In genomic region chr2:180678609-180679140, GRCm38 (mm10) we compare ENCODE assay signal across 8 mouse cellular contexts. TPM values are rescaled to one million over a fixed set of nuclear protein-coding genes. Genes with fewer than 3 reads are reported as not detected.
DNase-seq lines count a peak whose midpoint lies in the region; ATAC-seq and TF ChIP-seq lines count a peak whose summit lies in the region.

No protein-coding gene starts in this region.

- peak; percentile 42 to 85 (median 78) for TF ChIP-seq CTCF in MEL (IDR thresholded peaks at IDR 0.05 in 2 of 3, conservative IDR thresholded peaks at IDR 0.05 in 1 of 3; ENCODE audit: control insufficient read depth in 1 of 3, insufficient read depth in 1 of 3, low read depth in 2 of 3, low read length in 3 of 3, poor library complexity in 1 of 3, severe bottlenecking in 1 of 3)
- TF ChIP-seq CTCF in lung, embryonic 14.5 days (IDR thresholded peaks at IDR 0.05; ENCODE audit: low read depth), result peak; percentile 79

- peaks cover 0 to 13% of the 10 kb centered on the region in 2 experiments; a peak in 3 of 4 replicates for H3K36me3 ChIP-seq in MEL (ENCODE audit: control insufficient read depth in 1 of 2, insufficient read depth in 2 of 2, low read length in 2 of 2)
- H3K36me3 ChIP-seq in forebrain, embryonic 13.5 days (ENCODE audit: poor library complexity, severe bottlenecking), result peaks cover 57% of the 10 kb centered on the region
- peaks cover 72% of the 10 kb centered on the region for H3K36me3 ChIP-seq in hindbrain, embryonic 10.5 days
- peaks cover 57% of the 10 kb centered on the region for H3K36me3 ChIP-seq in lung, embryonic 14.5 days (ENCODE audit: insufficient read depth)

- peak; percentile 66 for ATAC-seq in forebrain, embryonic 13.5 days
- peak; percentile 72 for ATAC-seq in lung, embryonic 14.5 days (ENCODE audit: insufficient read depth)

- H3K9ac ChIP-seq in MEL (ENCODE audit: control insufficient read depth, low read depth, low read length, poor library complexity, severe bottlenecking), result no peak overlapping the region
- H3K9ac ChIP-seq in forebrain, embryonic 13.5 days, result no peak overlapping the region
- H3K9ac ChIP-seq in lung, embryonic 14.5 days, result no peak overlapping the region

- H3K4me1 ChIP-seq in MEL (ENCODE audit: control insufficient read depth in 1 of 2, insufficient read depth in 2 of 2, low read length in 2 of 2), result no peaks in the 10 kb centered on the region
- no peaks in the 10 kb centered on the region for H3K4me1 ChIP-seq in forebrain, embryonic 13.5 days
- no peaks in the 10 kb centered on the region for H3K4me1 ChIP-seq in hindbrain, embryonic 10.5 days (replicated peaks)
- H3K4me1 ChIP-seq in lung, embryonic 14.5 days (ENCODE audit: insufficient read depth), result no peaks in the 10 kb centered on the region

- H3K4me2 ChIP-seq in forebrain, embryonic 13.5 days, result no peak overlapping the region
- no peak overlapping the region for H3K4me2 ChIP-seq in lung, embryonic 14.5 days

- 28% methylated on average over 4 of the region's 4 CpGs for WGBS in forebrain, embryonic 13.5 days
- WGBS in hindbrain, embryonic 10.5 days, result 25% methylated on average over 4 of the region's 4 CpGs
- WGBS in lung, embryonic 14.5 days, result 19% methylated on average over 4 of the region's 4 CpGs

- H3K79me2 ChIP-seq in MEL (ENCODE audit: control insufficient read depth, insufficient read depth, low read length, poor library complexity), result no peaks in the 10 kb centered on the region

- TF ChIP-seq POLR2A in MEL (IDR thresholded peaks at IDR 0.05; ENCODE audit: control insufficient read depth in 1 of 2, insufficient read depth in 1 of 2, low read depth in 1 of 2, low read length in 2 of 2, poor library complexity in 1 of 2), result no peak

- peak; percentile 73 for DNase-seq in MEL (ENCODE audit: low read depth, low spot score)
- DNase-seq in c-Kit-positive CD71-positive TER-119-positive erythroid progenitor cells, embryonic 14.5 days (ENCODE audit: low spot score), result peak; percentile 67
- peak; percentile 56 for DNase-seq in hindbrain, embryonic 10.5 days (ENCODE audit: low spot score)
- peak; percentile 51 to 72 for DNase-seq in layer of hippocampus, adult 8-10 months (ENCODE audit: low spot score in 2 of 2)
- peak; percentile 79 for DNase-seq in lung, embryonic 14.5 days
- DNase-seq in ovary, postnatal 14 days (ENCODE audit: low spot score), result peak; percentile 62
- peak; percentile 74 for DNase-seq in thymus, postnatal 14 days

- no peak overlapping the region for H3K27ac ChIP-seq in MEL (ENCODE audit: control insufficient read depth, low read depth, low read length)
- H3K27ac ChIP-seq in forebrain, embryonic 13.5 days, result no peak overlapping the region
- no peak overlapping the region for H3K27ac ChIP-seq in hindbrain, embryonic 10.5 days
- no peak overlapping the region for H3K27ac ChIP-seq in lung, embryonic 14.5 days (ENCODE audit: low read depth)

- no peaks in the 10 kb centered on the region for H3K27me3 ChIP-seq in MEL (ENCODE audit: control insufficient read depth in 1 of 2, insufficient read depth in 2 of 2, low read length in 2 of 2)
- H3K27me3 ChIP-seq in forebrain, embryonic 13.5 days, result no peaks in the 10 kb centered on the region
- no peaks in the 10 kb centered on the region for H3K27me3 ChIP-seq in hindbrain, embryonic 10.5 days (ENCODE audit: insufficient read depth, poor library complexity, severe bottlenecking)
- H3K27me3 ChIP-seq in lung, embryonic 14.5 days (ENCODE audit: insufficient read depth, low read length), result no peaks in the 10 kb centered on the region

- TF ChIP-seq RAD21 in MEL (IDR thresholded peaks at IDR 0.05; ENCODE audit: low read depth, low read length), result peak; percentile 73

- TF ChIP-seq EP300 in MEL (IDR thresholded peaks at IDR 0.05; ENCODE audit: low read depth in 1 of 2, low read length in 2 of 2), result no peak

- no peaks in the 10 kb centered on the region for H3K9me3 ChIP-seq in MEL (replicated peaks; ENCODE audit: insufficient read depth, low read length)
- no peaks in the 10 kb centered on the region for H3K9me3 ChIP-seq in forebrain, embryonic 13.5 days (replicated peaks)
- no peaks in the 10 kb centered on the region for H3K9me3 ChIP-seq in hindbrain, embryonic 10.5 days
- no peaks in the 10 kb centered on the region for H3K9me3 ChIP-seq in lung, embryonic 14.5 days (ENCODE audit: low read depth, low read length)

- no peak overlapping the region for H3K4me3 ChIP-seq in MEL (ENCODE audit: control insufficient read depth in 1 of 2, insufficient read depth in 1 of 2, low read depth in 2 of 2, low read length in 2 of 2)
- no peak overlapping the region for H3K4me3 ChIP-seq in forebrain, embryonic 13.5 days
- H3K4me3 ChIP-seq in hindbrain, embryonic 10.5 days, result no peak overlapping the region
- H3K4me3 ChIP-seq in lung, embryonic 14.5 days (ENCODE audit: low read depth, low read length), result no peak overlapping the region

TF ChIP-seq in MEL, 35 proteins besides CTCF, POLR2A, EP300 and RAD21:
- TF ChIP-seq ZC3H11A (IDR thresholded peaks at IDR 0.05; ENCODE audit: low read depth, low read length), result peak; percentile 70
- TF ChIP-seq SMC3 (IDR thresholded peaks at IDR 0.05; ENCODE audit: low read depth, low read length), result peak; percentile 78
- no peak for TF ChIP-seq TCF12 (IDR thresholded peaks at IDR 0.05; ENCODE audit: low read depth, low read length)
- TF ChIP-seq SIN3A (IDR thresholded peaks at IDR 0.05; ENCODE audit: low read length), result 0 out of 2 replicates have a peak, but pooled peaks have one; percentile 23

RNA-seq across cellular contexts. Expression of gene Dido1, which starts 31.1 kb away (rescaled TPM):
- total RNA-seq in MEL (2012; rRNA removed), result 27.9 and 30.1 TPM in 2 replicates
- polyA plus RNA-seq in MEL (2012; ENCODE audit: insufficient read depth in 1 of 2, insufficient read length in 2 of 2, low read depth in 1 of 2, low replicate concordance in 2 of 2, missing spikeins in 1 of 2), result 10 to 100 TPM; 17.8 to 35.1 TPM
- 33.4 and 35.7 TPM in 2 replicates for polyA plus RNA-seq in forebrain, embryonic 13.5 days (2015; fragmentation: Nextera tagmentation; extraction: Ambion mirVana)
- polyA plus RNA-seq in hindbrain, embryonic 10.5 days (2016; fragmentation: Nextera tagmentation; extraction: Ambion mirVana), result 31.9 and 33.3 TPM in 2 replicates
- total RNA-seq in layer of hippocampus, adult 8-10 months (2022), result 10 to 100 TPM; 55.2 to 63.2 (median 60.2) TPM
- 34.1 and 36.0 TPM in 2 replicates for polyA plus RNA-seq in lung, embryonic 14.5 days (2014; fragmentation: Nextera tagmentation; extraction: Ambion mirVana)

RNA-seq across cellular contexts. Expression of gene Gid8, which starts 31.2 kb away (rescaled TPM):
- total RNA-seq in MEL (2012; rRNA removed), result 42.7 and 52.8 TPM in 2 replicates
- polyA plus RNA-seq in MEL (2012; ENCODE audit: insufficient read depth in 1 of 2, insufficient read length in 2 of 2, low read depth in 1 of 2, low replicate concordance in 2 of 2, missing spikeins in 1 of 2), result 10 to 100 TPM in 1 of 2 experiments, not detected in 1; 65.5 TPM
- polyA plus RNA-seq in forebrain, embryonic 13.5 days (2015; fragmentation: Nextera tagmentation; extraction: Ambion mirVana), result 55.3 and 56.3 TPM in 2 replicates
- polyA plus RNA-seq in hindbrain, embryonic 10.5 days (2016; fragmentation: Nextera tagmentation; extraction: Ambion mirVana), result 50.0 and 50.8 TPM in 2 replicates
- total RNA-seq in layer of hippocampus, adult 8-10 months (2022), result 10 to 100 TPM; 57.7 to 66.1 (median 60.0) TPM
- polyA plus RNA-seq in lung, embryonic 14.5 days (2014; fragmentation: Nextera tagmentation; extraction: Ambion mirVana), result 58.6 and 59.1 TPM in 2 replicates

RNA-seq across cellular contexts. Expression of gene Tcfl5, which starts 36.2 kb away (rescaled TPM):
- not detected in 2 replicates for total RNA-seq in MEL (2012; rRNA removed)
- polyA plus RNA-seq in MEL (2012; ENCODE audit: insufficient read depth in 1 of 2, insufficient read length in 2 of 2, low read depth in 1 of 2, low replicate concordance in 2 of 2, missing spikeins in 1 of 2), result not detected
- polyA plus RNA-seq in forebrain, embryonic 13.5 days (2015; fragmentation: Nextera tagmentation; extraction: Ambion mirVana), result 0.08 TPM in 1 of 2 replicates, not detected in the other
- polyA plus RNA-seq in hindbrain, embryonic 10.5 days (2016; fragmentation: Nextera tagmentation; extraction: Ambion mirVana), result 0.14 and 0.30 TPM in 2 replicates
- under 1 TPM; 0.20 to 0.45 (median 0.28) TPM for total RNA-seq in layer of hippocampus, adult 8-10 months (2022)
- polyA plus RNA-seq in lung, embryonic 14.5 days (2014; fragmentation: Nextera tagmentation; extraction: Ambion mirVana), result 0.14 and 0.17 TPM in 2 replicates

RNA-seq across cellular contexts. Expression of gene Slc17a9, which starts 46.4 kb away (rescaled TPM):
- 6.5 and 6.7 TPM in 2 replicates for total RNA-seq in MEL (2012; rRNA removed)
- polyA plus RNA-seq in MEL (2012; ENCODE audit: insufficient read depth in 1 of 2, insufficient read length in 2 of 2, low read depth in 1 of 2, low replicate concordance in 2 of 2, missing spikeins in 1 of 2), result 10 to 100 TPM in 1 of 2 experiments, not detected in 1; 16.1 TPM
- polyA plus RNA-seq in forebrain, embryonic 13.5 days (2015; fragmentation: Nextera tagmentation; extraction: Ambion mirVana), result 0.18 and 0.58 TPM in 2 replicates
- polyA plus RNA-seq in hindbrain, embryonic 10.5 days (2016; fragmentation: Nextera tagmentation; extraction: Ambion mirVana), result 0.25 and 0.54 TPM in 2 replicates
- 1 to 10 TPM in 1 of 4 experiments, under 1 TPM in 3; 0.29 to 1.0 (median 0.71) TPM for total RNA-seq in layer of hippocampus, adult 8-10 months (2022)
- polyA plus RNA-seq in lung, embryonic 14.5 days (2014; fragmentation: Nextera tagmentation; extraction: Ambion mirVana), result 0.80 and 0.88 TPM in 2 replicates
